Mouse (Mus musculus): Measurements from ENCODE around the gene Sulf2.

Gene Sulf2

GRCm38 (mm10) chr2:166027834-166028233, 127.6 kb downstream of the Sulf2 start:
- no peak for DNase-seq (ENCODE audit: inconsistent age in 2 of 2, low spot score in 1 of 2)

GRCm38 (mm10) chr2:166025943-166026342, 129.5 kb downstream of the Sulf2 start:
- DNase-seq (ENCODE audit: inconsistent age in 2 of 2, low spot score in 1 of 2) = no peak

DNA sequence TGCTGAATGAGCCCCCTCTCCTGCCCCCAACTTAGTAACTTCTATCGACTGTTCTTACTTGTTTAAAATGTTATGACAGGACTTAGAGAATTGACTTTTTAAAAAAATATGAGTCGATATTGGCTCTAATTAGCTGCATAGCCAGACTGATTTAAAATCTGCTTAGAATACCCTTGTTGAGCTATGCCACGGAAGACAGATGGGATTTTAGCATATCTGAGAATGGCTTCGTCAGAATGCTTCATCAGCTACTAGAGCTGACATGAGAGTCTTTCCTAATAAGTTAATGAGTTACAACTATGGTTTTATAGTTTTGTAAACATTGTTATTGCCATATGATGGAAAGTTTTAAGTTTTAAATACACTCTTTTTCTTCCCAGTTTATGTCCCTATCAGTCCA, 130.8 kb downstream of the Sulf2 start:
- DNase-seq (ENCODE audit: inconsistent age in 2 of 2, low spot score in 1 of 2) = no peak

DNA sequence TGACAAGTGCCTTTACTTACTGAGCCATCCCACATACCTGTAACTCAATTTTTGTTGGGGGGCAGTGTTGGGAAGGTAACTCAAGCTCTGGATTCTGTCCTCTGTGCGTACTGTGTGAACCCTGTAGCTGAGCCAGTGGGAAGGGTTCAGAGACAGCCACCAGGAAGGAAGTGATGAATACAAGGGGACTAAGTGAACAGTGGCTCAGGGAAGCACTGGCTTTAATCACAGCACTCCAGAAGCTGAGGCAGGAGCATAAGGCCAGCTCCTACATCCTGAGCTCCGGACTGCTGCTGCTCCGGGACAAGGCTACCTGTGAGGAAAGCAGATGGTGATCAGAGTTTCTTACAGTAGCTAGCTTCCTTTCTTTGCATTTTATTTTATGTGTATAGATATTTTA, 131.4 kb downstream of the Sulf2 start:
- DNase-seq (ENCODE audit: inconsistent age in 2 of 2, low spot score in 1 of 2) = no peak

Measured in adrenal gland, adult (tissue).